Mouse (Mus musculus) gastrocnemius, adult 8-10 months (tissue): ENCODE results near the gene Pappa. TPM values are rescaled to one million over a fixed set of nuclear protein-coding genes. Genes with fewer than 3 reads are reported as not detected.

Source experiments
- DNase-seq, 2 experiments: peaks; one replicate each; pipeline ENCODE4 v3.0.0; 2022; ENCODE audit warnings: low spot score in 2 of 2
- total RNA-seq, 4 experiments: library from RNA; stranded (reverse); gene quantifications; 2 replicates each; pipeline ENCODE4 v1.2.4; 2022

The Pappa gene
- total RNA-seq, 4 experiments from 2014 or later: 0.27 to 0.43 (median 0.29) TPM

- DNase-seq: no peak
Observed at GRCm38 (mm10) chr4:65166288-65166835, 42.4 kb downstream of the Pappa start.

DNA sequence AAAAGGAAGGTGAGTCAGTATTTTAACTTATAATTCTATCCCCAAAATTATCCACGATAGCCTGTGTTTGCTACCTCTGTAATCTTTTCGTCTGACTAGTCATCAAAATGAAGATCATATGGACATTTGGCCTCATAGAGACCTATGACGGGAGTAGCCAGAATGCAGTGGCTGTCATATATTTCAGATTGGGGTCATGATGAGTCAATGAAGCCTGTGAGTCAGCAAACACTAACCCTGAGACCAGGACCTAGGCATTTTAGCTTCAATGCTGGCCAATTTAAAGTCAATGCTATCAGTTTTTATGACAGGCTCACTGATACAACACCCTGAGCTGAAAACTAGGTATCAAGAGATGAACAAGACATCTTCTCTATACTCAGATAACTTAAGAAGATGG lies 50.5 kb downstream of the Pappa start:
- no peak for DNase-seq

DNA sequence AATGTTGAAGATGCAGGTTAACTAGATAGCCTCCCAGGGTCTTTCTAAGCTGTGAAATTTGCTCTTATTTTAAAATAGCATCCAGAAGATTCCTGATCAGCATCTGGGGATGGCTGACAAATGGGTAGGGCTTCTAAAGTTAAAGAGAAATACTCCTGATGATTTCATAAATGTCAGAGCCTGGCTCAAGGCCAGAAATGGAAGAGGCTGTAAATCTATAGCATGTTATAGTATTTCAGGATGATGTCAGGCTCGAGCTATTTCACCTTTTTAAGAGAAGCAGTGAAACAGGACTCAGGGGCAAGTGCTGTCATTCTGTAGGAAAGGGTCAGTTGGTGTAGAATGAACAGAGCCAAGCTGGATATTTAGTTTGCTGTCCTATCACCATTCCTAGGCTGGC lies 54.2 kb downstream of the Pappa start:
- no peak for DNase-seq

- no peak for DNase-seq
Observed at GRCm38 (mm10) chr4:65187236-65187635, 63.3 kb downstream of the Pappa start.

- DNase-seq: no peak
Observed at GRCm38 (mm10) chr4:65187716-65188115, 63.7 kb downstream of the Pappa start.

DNA sequence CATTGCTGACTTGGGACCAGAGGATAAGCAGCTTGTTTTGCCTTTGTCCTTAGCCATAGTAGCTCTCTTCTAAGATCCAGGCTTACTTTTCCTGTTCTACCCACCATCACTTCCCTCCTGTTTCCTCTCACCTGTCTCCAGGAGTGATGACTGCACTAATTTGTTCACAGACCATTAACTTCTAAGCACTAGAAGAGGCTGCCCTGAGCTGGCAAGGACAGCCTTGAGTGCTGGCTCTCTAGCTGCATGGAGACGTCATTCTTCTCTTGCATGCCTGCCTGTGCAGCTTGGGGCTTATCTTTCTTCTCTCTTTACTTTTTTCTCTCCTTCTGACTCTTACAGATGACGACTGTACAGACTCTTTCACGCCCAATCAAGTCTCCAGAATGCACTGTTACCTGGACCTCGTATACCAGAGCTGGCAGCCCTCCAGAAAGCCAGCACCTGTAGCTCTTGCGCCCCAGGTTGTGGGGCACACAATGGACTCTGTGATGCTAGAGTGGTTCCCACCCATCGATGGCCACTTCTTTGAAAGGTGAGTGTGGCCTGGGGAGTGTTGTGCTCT lies 65.0 kb downstream of the Pappa start:
- DNase-seq: no peak

GRCm38 (mm10) chr4:65192810-65193209 lies 68.8 kb downstream of the Pappa start:
- DNase-seq: no peak

DNA sequence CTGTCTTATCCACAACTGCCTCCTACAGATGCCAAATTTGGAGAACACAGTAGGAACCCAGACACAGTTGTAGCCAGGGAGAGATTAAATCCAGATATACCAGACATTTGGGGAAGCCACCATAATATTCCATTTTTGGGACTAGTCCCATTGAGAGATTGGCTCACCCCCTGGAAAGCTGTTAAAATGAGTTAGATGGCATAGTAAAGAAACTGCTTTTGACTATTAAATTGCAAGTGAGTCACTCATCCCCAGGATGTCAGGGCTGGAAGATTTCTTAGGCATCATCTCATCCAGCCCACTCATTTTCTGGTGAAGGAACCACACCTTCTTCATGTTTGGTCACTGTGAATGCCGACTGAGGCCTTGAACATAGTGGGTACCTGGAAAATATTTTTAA lies 72.0 kb downstream of the Pappa start:
- no peak for DNase-seq

GRCm38 (mm10) chr4:65203666-65204065 lies 79.7 kb downstream of the Pappa start:
- DNase-seq: no peak

DNA sequence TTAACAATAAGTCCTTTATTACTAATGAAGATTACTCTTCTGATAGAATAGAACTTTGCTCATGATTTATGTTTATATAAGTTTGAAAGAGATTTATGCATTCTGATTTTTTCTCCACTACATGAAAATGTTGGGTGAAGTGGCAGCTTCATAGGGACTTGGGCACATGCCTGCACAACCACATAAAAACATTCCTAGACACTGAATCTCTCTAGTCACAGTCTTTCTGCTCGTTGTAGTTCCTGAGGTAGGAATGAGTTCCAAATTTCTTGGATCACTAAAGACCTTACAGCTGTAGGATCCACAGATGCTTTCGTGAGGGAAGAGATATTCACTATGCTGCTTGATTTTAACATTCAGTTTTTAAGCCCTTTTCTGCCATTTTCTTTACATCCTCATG lies 81.5 kb downstream of the Pappa start:
- no peak for DNase-seq

GRCm38 (mm10) chr4:65209369-65210015 lies 85.5 kb downstream of the Pappa start:
- no peak for DNase-seq

- no peak for DNase-seq
Observed at GRCm38 (mm10) chr4:65216682-65217081, 92.7 kb downstream of the Pappa start.

GRCm38 (mm10) chr4:65217651-65218364 lies 93.8 kb downstream of the Pappa start:
- DNase-seq: no peak

DNA sequence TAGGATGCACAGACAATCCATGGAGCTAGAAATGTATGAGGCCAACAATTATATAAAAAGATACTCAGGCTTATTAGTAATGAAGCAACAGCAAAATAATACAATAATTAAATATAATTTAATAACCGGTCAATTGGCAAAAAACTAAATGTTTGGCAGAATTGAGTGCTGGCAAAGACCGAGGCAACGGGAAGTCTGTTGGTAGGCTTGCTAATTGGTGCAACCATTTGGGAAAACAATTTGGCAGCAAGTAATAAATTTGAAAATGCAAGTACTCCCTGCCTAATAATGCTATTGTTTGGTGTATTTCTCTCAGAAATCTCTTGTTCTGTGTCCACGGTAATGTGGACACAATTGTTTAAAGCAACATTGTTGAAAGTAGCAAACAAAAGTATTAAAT lies 99.9 kb downstream of the Pappa start:
- DNase-seq: no peak

DNA sequence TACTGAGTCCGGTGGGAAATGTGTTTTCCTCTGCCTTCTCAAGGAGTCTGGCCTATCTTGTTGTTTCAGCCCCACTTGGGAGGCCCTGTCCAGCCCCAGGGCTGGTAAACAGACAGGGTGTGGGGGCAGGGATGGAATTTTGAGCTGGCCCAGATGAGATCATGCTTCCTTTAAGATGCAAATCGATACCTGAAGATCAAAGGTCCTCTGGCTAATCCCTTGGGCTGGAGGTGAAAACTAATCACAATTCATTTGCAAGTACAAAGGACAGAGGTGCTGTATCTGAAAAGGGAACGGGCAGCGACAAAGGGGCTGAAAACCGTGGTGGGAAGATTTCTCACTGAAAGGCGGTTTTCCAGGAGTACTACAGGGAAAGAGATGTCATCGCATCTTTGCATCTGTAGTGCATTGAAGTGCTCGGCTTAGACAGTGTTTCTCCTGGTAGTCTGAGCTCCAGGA lies 114.6 kb downstream of the Pappa start:
- DNase-seq: no peak

DNA sequence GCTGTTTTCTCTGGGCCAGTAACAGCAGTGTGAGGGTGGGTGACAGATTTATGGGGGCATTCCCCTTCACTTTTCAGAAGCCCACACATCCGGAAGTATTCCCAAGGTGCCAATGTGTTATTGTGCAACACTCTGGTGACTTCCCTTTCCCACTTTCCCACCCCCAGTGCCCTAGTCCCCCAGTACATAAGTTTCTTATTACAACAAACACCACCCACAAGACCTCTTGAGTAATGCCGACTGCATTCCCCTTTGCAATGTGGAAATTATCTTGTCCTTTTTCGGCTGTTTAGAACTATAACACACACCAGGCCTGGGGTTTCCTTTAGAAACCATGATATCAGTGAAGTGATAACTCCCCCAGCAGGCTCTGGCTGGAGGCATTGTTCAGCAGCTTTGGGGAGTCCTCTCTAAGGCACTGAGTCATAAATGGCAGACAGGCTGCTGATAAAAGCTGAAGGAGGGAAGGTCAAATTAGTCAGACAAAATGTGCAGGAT lies 118.5 kb downstream of the Pappa start:
- DNase-seq: no peak

DNA sequence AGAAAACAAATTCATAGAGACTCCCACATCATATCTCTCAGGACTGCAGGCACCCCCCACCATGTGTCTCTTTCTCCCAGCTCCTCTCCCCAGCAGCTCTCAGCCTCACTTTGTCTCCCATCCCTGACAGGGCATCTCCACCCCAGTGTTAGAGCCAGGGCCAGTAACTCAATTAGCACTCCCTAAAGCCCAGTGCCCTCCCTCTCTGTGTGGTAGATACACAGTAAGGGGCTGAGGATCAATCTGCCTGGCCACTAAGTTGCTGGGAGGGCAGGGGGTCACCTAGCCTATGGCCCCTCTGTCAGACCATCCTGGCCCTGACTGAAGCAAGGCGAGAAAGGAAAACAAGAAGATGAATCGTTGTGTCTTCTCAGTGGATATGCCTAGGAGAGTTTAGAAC lies 119.3 kb downstream of the Pappa start:
- DNase-seq: no peak

DNA sequence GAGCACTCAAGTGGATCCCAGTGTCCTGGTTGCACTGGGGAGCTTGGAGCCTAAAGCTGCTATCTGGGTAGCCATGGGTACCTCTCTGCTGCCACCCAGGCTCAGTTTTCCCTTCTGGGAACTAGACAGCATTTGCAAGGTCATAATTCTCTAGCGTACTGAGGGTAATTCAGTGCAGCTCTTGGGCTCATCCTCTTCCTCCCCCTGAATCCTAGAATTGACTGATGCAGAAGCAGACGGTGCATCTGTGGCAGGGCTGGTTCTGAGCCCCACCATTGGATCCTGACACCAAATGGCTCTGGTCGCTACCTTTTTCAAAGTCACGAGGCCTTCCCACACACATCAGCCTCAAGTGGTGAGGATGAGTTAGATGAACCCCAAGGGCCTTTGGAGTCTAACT lies 121.0 kb downstream of the Pappa start:
- DNase-seq: no peak

- DNase-seq: no peak
Observed at GRCm38 (mm10) chr4:65245440-65245839, 121.5 kb downstream of the Pappa start.

DNA sequence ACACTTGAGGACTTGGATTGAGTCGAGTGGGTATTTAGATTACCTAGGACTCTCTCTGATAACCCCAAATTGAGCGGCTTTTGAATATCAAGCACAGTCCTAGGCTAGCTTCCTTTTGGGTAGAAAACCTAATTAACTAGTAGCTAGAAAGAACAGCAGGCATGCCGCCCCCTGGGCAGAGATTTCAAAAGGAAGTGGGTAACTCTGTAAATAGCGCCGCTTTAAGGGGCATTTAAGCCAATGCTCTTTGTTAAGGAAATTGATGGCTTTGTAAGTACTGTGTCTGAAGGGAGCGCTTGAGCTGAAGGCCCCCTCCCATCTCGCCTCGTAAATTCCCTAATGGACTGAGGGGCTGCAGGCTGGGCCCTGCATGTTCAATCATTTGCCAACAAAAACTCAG lies 128.2 kb downstream of the Pappa start:
- DNase-seq: no peak

- DNase-seq: no peak
Observed at GRCm38 (mm10) chr4:65254073-65254472, 130.1 kb downstream of the Pappa start.

- no peak for DNase-seq
Observed at GRCm38 (mm10) chr4:65267066-65267465, 143.1 kb downstream of the Pappa start.
